Mouse (Mus musculus) ZHBTc4 (cell line): ENCODE results near the gene Prtg.
A peak's percentile ranks its signal among the peaks of the same experiment; 100 is the strongest.

Source experiments
- DNase-seq: peaks from one replicate; pipeline ENCODE4 v3.0.0-alpha.2; 2011; ENCODE audit warnings: low read depth, low spot score

Prtg gene

DNA sequence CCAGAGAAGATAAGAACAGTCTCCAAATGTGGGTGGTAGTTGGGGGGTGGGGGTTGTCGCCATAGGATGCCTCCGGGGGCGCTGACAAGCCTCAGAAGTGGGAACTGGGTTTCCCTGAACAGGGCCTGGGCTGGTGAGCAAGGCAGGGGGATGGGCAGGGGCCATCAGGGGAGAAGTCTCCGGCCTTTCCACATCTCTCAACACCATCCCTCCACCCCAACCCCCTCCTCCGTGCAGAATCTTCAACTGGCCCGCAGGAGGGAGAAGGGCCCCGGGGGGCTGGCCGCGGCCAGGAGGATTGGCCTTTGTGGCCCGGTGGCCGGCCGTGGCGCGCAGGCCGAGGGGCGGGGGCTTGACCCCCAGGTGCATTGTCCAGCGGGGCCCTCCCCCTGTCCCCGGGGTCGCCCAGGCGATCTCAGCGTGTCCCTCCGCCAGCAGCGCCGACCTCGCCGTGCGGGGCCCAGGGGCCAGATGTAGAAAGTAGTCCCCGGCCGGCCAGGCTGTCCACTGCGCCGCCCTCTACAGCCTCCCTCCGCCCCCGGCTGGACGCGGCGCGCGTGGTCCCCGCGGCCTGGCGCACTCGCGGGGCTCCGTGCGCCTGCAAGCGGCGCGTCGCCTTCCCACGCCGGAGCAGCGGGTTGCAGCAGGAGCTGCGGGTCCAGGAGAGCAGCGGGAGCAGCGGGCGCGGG, at the start of gene Prtg:
Prtg (plus strand) TSS at position 144 of the 689 bp plus-strand sequence.
- DNase-seq = peak; percentile 55

DNA sequence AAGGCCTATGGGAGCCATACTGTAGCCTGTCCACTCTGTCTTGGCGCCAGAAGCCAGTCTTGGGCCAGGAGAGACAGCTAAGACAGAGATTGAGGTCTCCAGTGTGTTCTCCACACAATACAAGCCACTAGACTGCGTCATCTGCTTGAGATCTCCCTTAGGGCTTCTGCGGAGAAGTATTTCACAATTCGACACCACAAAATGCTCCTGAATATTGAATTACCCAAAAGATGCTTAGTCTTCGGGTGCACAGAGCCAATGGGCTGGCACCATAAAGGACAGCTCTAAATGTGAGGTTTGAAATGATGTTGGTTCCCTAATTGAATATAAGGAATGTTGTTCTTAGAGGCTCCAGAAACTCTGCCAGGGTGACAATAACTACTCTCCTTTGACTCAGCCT, 49.5 kb upstream of the Prtg start:
- no peak for DNase-seq

DNA sequence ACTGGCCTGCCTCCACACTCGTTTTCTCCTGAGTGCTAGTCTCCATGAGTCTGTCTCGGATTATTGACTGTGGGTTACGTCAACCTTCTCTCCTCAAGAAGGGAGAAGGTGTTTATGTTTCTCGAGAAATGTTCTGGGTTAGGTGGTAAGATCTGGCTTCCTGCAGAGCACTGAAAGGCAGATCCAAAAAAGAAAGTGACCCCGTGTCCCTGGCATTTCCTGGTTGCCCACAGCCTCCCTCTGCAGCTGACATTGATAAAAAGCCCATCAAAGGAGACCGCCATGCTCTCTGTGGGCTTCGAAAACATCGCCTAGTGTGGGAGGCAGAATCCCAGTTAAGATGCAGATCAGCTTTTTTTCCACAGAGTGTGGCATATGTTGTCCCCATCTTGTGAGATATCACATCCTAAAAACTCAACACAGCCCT, 48.0 kb upstream of the Prtg start:
- DNase-seq = no peak

DNA sequence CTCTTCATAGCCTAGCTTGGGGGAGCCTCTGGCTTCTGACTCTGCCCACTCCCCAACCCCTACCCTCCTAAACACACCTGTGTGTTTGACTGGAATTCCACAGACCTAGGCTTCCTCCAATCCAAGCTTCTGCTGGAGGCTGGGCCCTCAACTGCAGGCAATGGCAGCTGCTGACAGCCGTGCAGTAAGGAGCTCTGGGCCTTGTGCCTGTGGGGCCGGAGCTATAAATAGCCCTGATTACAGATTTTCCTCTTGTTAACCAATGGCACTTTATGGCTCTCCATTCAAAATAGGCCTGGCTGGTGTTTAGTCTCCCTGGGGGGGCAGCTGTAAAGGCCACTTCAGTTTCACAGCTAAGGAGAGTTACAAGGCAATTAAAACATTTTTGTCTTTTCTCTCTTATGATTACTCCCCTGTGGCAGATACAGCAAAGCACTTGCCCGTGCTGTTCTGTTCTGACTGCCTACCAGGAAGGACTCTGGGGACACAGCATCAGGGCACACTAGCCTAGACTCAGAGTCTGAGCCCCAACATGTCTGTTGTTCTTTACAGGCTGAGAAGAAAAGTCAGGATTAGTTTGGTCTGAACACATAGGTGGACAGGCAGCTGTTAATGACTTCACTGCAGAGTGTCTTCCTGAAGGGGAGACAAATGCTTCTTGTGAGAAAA, 43.5 kb upstream of the Prtg start:
- DNase-seq = no peak

DNA sequence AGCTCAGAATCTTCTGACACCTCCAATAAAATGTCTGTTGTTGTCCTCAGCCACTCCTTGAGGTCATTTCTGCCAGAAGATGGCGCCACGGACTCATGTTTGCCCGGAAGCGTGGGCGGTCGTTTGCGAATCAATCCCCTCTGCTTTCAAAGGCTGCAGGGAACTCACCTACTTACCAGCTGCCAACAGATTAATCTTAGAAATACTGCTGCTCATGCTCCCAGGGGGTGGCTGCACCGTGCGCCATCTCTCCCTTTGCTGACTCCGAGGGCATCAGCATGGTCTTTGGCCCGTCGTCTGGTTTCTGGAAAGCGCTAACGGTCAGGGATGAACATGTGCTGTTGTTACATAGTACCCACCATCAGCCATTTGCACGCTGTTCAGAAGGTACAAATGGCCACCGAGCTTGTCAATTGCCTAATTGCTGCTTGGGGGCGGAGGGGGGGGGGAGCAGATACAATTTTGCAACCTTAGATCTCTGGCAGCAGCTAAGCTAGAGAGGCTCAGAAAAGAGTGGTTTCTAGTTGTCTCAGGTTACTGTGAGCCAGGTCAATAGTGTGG, 39.8 kb upstream of the Prtg start:
- DNase-seq = peak; percentile 93

DNA sequence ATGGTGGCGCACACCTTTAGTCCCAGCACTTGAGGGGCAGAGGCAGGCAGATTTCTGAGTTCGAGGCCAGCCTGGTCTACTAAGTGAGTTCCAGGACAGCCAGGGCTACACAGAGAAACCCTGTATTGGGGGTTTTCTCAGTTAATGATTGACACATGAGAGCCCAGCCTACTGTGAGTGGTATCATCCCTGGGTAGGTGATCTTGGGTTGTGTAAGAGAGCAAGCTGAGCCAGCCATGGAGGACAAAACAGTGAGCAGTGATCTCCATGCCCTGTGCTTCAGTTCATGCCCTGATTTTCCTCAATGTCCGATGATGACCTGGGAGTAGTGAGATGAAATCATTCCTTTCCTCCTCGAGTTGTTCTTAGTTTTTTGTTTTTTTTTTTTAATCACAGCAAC, 31.7 kb upstream of the Prtg start:
- no peak for DNase-seq

DNA sequence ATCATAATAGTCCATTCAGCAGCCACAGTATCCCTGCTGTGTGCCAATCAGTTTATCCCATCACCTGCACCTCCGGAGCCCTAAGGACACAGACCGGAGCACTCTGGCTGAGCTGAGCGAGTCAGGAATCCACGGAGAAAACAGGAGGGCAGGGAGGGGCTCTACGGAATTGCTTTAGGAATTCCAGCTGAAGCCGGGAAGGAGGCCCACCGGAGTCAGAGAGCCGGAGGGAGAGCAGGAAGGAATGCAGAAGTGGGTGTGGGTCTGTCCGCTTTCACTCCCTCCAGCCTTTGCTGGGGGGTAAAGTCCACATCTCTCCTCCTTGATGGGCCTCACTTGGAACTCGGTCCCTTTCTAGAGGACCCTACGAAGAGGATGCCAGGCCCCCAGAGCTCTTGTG, 27.7 kb upstream of the Prtg start:
- peak; percentile 95 for DNase-seq

DNA sequence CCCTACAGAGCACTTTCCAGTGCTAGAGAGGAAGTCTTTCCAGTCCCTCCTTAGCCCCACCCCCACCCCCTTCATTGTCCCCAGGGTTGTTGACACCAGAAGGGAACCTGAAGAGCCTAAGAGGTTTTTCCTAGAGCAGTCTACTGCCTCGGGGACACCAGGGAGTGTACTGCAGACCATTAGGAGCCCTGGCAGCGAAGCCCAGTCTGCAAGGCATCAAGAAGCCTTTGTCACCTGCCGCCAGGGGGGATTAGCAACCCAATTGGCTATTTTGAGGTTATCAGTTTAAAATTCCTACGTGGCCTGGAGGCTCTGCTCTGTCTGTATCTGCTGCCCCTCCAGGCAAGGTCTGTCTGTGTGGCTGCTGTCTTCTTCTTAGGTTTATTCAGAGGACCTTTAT, 26.9 kb upstream of the Prtg start:
- DNase-seq = peak; percentile 94

DNA sequence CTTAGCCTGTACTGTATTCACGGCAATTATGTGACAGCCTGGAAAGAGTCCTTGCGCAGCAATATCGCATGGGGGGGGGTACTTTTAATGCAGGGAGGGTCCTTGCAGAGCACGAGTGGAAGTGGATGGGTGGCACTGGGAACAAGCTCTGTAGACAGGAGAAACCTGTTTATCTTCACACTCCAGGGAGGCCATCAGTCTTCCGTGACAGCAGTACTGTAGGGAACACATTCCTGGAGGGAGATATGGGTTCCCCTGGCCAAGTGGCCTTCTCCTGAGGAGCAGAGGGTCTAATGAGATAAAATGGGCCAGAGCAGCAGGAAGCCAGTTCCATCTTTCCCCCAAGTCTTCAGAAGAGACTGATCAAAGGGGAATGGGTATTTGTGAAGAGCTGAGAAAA, 26.0 kb upstream of the Prtg start:
- DNase-seq = no peak

DNA sequence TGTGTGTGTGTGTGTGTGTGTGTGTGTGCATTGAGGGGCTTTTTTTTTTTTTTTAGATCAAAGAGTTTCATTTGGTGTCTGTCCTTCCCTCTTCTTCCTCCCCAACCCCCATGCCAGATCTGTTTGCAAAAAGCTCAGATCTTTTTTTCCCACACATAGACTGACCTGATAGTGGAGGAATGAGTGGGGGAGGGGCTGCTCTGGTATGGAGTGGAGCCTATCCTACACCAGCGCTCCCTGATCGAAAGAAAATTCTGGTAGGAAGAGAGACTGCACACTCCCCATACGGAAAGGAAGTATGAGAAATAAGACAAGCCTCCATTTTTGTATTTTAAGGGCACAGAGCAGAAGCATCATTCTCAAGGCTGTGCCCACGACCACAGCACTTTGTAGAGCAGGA, 25.2 kb upstream of the Prtg start:
- DNase-seq = no peak

DNA sequence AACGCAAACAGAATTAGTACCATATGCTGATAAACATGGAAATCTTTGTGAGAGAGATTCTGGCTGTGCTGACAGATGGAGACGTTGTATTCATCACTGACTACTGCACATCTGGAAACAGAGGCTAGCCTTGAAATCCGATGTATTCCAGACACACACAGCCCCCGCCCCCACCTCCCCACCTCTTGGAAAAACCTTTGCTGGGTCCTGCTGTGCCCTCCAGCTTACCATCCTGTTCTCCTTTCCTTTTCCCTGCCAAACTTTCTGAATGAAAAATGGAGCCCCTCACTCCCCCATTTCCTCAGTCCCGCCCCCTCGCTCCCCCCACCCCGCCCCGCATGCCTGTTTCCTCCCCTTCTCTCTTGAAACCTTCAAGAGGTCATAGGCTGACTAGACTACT, 24.6 kb upstream of the Prtg start:
- DNase-seq = no peak

DNA sequence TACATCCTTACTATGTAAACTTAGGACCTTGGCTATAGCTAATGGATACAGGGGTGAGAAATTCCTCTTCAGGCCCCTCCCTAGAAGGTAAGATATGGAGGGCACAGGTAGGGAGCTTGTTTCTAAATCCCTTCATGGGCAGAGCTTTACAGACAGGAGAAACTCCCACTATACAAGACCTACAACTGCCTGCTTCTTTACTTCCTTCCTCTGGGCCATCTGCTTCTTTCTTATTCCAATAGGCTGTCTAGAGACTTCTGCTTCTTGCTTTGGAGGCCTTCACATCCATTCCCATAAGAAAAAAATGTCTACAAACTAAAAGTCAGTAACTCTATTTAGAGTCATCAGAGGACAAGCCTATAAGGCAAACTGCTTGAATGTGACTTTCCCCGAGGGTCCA, 18.9 kb upstream of the Prtg start:
- peak; percentile 71 for DNase-seq

DNA sequence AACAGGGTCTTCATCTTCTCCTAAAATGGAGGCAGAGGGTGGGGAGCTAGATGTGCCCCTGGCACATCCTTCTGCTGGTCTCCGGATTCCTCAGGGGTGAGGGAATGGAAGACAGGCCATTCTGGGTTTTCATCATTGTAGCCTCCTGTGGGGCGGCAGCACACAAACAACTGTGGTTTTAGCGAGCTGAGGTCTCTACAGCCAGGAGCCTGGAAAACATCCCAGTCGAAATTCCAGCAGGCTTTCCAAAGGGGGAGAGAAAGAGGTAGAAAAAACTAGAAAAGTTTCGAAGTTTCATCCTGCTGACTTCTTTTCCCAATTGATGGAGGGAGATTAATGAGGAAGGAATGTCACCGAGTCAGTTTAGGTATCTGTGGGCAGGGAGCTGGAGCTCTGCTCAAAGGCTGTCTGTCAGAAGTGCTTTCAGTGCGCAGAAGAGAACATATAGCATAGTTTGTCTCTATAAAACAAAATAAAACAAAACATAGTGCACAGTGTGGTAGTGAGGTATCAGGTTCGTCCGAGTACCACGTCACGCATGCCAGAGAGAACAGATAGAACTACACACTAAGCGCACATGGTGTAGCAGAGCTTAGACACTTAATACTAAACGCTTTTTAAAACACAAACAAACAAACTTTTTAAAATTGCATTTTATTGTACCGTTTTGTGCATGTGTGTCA, 16.0 kb upstream of the Prtg start:
- DNase-seq = no peak

DNA sequence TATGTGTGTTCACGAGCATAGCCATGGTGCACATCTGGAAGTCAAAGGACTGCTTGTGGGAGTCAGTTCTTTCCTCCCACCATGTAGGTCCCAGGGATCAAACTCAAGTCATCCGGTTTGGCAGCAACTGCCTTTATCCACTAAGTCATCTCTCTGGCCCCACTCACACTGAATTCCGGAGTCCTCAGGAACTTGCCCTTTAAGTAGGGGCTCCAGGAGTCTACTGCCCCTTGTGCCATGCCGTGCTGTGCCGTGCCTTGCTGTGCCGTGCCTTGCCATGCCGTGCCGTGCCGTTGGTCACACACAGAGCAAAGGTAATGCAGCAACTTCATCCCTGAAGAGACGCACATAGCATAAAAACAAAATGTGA, 15.5 kb upstream of the Prtg start:
- DNase-seq = no peak

DNA sequence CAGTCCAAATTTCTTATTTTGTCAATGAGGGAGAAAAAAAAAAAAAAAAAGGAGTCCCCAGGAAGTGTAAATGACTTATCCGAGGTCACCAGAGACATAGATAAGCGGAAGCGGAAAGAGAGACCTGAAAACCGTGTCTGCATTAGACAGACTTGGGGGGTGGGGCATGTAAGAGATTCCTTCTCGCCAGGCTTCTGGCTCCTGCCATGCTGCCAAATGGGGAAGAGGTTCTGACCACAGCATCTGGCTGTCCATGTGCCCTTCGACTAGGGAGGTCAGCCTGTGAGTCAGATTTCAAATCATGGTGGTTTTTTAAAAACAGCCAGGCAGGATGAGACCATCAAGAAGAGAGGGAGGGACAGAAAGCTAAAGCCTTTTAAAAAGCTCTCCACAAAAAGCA, 15.0 kb upstream of the Prtg start:
- DNase-seq = peak; percentile 72

DNA sequence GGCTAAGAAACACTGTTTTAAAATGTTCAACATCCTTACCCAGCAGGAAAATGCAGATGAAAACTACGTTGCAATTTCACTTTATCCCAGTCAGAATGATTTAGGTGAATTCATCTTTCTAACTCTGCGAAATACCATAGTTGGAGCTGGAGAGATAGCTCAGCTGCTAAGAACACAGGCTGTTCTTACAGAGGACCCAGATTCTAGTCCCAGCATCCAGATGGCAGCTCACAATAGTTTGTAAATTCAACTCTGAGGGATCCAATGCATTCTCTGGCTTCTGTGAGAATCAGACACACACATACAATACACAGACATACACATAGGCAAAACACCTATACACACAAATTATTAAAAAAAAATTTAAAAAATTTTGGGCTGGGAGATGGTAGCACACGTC, 11.4 kb upstream of the Prtg start:
- no peak for DNase-seq

DNA sequence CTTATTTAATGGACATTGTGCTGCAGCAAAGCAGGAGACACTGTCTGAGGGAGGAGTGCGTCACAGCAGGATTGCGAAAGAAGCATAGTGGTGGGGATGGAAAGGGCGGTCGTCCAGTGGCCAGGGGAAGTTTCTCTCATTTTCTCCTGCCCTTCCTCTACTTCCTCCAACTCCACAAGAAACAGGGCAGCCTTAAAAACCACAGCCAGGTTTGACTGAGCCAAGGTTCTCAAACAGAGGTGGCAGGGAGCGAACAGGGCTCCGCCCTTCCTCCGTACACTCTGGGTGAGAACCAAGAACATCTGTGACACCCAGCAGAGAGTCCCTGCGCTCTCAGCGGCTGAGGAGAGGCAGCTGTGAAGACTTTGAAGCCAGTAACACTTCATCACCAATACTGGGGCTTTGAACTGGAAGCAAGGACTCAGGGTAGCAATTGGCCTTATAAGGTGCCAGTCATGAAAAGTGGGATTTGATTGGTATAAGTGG, 9.5 kb upstream of the Prtg start:
- peak; percentile 79 for DNase-seq

DNA sequence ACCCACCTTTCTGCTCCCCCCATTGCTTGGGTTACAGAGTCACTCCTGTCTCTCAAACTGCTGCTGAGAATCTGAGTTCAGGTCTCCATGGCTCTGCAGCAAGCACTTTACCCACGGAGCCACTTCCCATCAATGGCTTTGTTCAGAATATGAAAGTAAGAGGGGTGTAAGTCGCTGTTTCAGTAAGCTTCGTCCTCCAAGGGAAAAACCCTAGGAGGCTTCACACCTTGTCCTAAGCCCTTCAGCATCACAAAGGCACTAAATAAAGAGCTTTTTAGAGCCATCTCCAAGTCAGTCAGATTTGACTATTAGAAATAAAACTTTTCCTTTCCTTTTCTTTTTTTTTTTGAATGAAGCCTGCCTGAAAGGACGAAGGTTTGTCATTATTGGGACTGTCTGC, 3.4 kb upstream of the Prtg start:
- DNase-seq = peak; percentile 41

DNA sequence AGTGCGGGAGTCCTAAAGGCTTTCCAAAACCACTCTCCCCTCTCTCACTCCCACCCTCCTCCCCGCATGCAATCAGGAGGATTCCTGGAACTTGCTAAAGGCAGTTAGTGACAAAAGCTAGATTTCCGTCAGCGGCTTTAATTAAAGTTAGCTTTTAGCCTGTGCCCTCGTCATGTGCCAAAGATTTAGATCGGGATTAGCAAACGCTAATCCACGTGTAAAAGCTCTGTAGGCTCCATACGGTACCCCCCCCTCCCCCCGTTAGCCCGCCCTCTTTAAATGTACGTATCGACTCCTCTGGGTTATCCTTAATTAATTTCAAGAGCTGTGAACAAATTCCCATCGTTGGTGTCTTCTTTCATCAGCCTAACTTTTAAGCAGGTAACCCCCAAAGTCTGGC, 528 bp upstream of the Prtg start:
- no peak for DNase-seq

DNA sequence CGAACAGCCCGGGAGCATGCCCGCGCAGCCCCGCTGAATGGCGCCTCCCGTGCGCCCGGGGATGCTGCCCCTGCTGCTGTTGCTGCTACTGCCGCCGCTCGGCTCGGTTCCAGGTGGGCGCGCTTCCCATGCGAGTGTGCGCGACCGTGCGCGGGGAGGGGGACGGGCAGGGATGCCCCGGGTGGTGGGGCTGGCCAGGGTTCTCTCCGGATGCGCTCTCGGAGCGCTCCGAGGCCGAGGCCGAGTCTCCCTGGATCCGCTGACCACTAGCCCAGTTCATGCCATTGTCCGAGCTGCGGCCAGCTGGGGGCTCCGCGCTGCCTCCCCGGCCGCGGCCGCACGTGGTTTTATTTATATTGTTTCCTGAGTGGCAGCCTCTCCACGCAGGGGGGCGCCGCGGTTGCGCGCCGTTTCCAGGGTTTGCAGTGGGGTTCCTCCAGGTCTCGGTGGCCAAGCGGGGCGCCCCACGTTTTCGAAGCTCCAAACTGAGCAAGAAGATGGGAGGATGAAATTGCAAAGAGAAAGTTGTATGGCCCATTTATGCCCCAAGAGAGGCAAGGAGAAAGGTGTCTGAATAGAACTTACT, 839 bp downstream of the Prtg start:
- peak; percentile 59 for DNase-seq

DNA sequence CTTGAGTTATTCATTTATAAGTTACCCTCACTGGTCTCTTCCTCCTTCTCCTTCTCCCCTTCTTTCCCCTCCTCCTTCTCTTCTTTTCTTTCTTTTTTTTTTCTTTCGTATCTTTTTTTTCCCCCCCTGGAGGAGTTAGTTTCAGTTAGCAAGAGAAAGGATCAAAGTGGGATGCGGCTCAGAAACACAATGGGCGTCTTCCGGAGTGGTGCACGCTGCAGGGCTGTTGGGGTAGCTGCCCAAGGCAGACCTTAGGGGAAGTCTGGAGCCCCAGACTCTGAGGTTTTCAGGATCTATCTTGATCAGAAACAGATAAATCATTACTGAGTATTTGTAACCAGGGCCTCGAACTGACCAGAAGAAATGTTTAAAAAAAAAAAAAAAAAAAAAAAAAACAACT, 1.5 kb downstream of the Prtg start:
- DNase-seq = peak; percentile 55

DNA sequence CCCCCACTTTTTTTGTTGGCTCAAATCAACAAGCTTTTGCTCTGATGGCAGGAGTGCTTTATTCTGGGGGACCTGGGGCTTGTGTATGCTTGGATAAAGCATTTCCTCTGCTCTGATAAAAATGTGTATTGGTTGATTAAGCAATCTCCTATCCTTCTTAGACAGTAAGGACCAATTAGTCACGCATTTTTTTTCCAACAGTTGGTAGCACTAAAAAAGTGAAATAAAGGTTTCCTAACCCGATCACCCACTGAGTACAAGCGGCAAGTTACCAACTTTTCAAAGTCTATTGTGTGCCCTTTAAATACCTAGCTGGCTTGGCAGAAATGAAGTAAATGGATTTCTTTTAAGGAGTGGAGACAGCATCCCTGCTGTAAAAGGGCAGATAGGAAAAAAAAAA, 1.9 kb downstream of the Prtg start:
- DNase-seq = no peak
